Mouse (Mus musculus) cerebellum, adult 2 months (tissue): ENCODE results near the gene Nkx2-3.

Experiments used
- CTCF ChIP-seq: fragments of 200-500 bp; IDR thresholded peaks from 2 replicates; pipeline ENCODE4 v1.5.1; 2011; ENCODE audit warnings: low read depth, mild to moderate bottlenecking, control low read depth, low read length, moderate library complexity, borderline replicate concordance; ENCODE audit not compliant: insufficient read depth
- POLR2A ChIP-seq: fragments of 200-500 bp; IDR thresholded peaks from 2 replicates; pipeline ENCODE4 v1.6.1; 2011; ENCODE audit warnings: low read length, control low read depth, borderline replicate concordance; ENCODE audit not compliant: insufficient read depth

- TF ChIP-seq CTCF, result no peak
- TF ChIP-seq POLR2A, result no peak
Measured at GRCm38 (mm10) chr19:43606552-43607530, 5.3 kb upstream of the Nkx2-3 start.
